Mouse (Mus musculus) frontal cortex, adult (tissue): ENCODE measurements around the gene Yipf1.
A peak's percentile ranks its signal among the peaks of the same experiment; 100 is the strongest.

ENCODE experiments used
- ATAC-seq: cut with Nextera tagmentation; 2 replicates; pipeline ENCODE4 v1.9.2; 2017; ENCODE audit warnings: mild to moderate bottlenecking, moderate library complexity, mixed read lengths; ENCODE audit not compliant: low TSS enrichment

Yipf1 gene

DNA sequence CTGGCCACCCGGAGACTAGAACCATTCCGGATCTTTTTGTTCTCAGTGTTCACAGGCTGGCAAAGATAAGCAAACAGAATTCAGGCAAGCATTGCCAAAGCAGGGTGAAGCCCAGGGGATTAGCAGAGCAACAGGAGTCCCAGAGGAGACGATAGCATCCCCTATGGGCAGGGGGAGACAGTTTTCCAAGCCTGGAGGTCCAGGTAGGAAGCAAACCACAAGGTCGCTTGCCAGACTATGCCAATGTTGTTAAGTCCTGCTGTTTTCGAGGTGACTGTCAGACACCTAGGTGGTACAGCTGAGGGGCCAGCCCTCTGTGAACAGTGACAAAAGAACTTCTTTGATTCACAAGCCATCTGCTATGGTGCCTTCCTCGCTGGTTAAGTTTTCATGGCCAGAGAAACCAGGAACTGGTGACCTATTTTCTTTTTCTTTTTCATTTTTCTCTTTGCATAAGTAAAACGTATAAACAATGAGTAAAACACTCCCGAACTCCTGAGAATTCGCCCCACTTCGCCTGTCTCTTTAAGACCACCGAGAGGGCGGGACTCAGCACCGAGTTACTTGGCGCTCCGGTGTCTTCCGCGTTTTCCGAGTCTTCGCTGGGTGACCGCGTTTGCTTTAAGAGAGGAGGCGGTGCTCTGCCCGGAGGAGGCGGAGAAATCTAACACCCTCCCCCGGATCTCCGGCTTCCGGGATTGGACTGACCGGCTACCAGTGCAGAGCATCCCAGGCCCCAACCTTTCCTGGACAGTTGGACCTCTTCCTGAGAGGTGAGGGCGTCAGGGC, at the start of gene Yipf1:
Gene Yipf1 (plus strand): TSS at position 674 of the 789 bp plus-strand sequence.
- peak; percentile 98 for ATAC-seq

DNA sequence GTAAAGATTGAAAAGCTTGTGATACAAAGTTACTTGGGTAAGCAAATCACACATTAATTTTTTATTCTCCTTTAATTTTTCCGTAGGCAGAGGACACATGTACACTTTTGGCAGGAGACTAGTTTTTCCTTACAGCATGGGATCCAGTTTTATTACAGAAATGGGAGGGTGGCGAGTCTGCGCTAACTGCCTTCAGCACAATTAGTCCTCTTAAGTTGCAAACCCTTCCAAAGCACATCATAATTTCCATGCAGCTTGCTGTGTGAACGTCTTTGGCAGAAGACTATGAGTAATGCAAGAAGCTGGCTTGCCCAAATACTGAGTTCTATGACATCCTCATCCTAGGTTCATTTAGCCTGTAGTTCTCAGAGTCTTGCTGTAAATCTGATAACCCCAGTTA, 40.5 kb upstream of the Yipf1 start:
- ATAC-seq: peak; percentile 59; the same call in 1 of the 2 replicates

DNA sequence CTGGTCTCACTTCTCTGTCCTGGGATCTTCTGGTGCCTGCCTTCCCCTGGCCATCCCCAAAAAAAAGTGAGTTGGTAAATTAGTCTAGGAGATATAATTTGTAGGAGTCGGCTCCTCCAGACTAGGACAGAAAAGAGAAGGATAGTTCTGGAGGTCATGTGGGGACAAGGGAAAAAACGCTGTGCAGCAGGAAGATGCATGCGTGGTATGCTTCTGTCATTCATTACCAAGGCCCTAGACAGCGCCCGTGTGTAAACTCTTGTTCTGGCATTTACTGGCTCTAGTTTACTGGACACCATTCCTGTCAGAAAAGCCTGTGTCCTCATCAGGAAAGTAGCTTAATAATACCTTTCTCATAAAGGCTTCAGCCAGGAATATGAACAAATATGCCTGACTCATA, 39.7 kb upstream of the Yipf1 start:
- no peak for ATAC-seq

DNA sequence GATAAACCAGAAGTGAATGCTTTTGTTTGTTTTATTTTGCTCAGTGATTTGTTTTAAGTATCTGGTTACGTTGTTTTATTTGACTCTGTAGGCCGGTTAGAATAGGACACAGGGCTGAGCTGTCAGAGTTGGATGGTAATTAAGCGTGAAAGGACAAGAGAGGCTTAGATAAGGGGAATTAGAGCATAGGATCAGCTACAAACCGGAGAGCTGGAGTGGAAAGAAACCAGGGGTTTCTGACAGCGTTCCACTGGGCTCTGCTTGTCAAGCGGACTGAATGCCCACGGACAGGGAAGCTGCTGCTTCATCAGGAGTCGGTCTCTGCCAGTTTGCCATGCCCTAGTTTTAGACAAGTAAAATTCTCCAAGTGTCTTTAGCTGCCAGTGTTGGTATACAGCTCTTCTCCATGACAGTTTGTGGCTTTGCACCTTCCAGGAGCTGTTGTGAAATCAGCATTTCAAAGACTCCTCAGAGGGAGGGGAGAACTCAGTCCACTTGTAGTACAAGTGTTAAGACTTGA, 35.9 kb upstream of the Yipf1 start:
- no peak for ATAC-seq

DNA sequence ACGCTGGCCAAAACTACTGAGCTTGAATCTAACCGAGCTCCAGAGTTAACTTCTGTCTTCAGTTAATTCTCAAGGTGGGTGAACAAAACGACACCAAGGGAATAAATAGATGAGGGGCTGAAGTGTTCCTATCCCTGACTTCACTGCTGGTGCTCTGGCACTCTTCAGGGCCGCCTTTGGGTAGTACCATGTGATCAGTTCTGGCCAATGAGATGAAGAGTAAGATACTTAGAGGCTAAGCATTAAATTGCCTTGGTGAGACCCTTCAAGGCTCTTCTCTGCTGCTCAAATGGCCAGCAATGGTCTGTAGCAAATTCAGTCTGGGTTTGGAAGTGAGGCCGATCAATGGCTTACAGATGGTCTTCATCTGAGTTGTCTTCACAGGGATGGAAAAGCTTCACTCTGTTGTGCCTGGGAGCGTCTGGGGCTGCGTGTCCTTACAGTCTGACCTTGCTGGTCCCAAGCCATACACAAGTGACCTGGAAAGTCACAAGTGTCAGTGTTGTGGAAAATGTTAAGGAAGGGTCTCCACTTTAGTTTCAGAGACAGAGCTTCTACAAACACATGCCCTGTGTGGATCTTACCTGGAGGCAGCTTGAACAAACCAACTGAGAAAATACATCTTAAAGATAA, 33.2 kb upstream of the Yipf1 start:
- ATAC-seq: no peak

DNA sequence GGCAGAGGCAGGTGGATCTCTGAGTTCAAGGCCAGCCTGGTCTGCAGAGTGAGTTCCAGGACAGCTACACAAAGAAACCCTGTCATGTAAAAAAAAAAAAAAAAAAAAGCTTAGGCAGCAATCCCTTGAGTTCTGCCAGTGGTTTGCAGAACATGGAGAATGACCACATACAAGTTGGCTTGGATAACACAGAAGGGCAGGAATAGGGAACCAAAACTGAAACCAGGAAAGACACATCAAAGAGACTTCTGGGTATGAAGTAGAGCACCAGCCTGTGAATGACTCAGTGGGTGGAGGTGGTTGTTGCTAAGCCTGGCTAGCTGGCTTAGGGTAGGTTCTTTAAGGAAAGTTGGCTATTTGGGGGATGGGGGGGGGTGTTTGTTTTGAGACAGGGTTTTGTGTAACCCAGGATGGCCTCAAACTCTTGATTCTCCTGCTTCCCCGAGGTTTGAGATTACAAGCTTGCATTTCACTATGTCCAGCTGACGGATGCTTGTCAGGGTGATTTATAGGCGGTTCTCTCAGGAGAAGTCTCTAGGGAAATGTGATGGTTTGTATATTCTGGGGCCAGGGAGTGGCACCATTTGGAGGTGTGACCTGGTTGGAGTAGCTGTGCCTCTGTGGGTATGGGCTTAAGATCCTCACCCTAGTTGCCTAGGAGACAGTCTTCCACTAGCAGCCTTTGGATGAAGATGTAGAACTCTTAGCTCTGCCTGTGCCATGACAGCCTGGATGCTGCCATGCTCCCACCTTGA, 28.5 kb upstream of the Yipf1 start:
- ATAC-seq: peak; percentile 62; the same call in 1 of the 2 replicates

DNA sequence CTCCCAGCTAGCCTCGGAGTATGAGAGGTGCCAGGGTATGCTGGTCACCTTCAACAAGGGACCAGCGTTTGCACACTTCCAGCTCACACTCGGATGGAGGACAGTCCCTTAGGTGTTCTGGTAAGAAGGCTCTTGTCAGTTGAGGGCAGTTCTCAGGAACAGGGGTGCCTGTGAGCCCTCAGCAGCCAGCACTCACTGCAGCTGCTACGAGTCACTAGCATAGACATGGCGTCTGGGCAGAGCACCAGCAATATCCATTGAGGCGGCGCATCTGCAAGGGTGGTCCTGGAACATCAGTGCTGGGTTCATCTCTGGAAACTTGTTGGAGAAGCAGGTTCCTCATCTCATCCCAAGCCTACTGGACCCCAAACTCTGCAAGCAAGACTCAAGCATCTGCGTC, 27.8 kb upstream of the Yipf1 start:
- no peak for ATAC-seq

DNA sequence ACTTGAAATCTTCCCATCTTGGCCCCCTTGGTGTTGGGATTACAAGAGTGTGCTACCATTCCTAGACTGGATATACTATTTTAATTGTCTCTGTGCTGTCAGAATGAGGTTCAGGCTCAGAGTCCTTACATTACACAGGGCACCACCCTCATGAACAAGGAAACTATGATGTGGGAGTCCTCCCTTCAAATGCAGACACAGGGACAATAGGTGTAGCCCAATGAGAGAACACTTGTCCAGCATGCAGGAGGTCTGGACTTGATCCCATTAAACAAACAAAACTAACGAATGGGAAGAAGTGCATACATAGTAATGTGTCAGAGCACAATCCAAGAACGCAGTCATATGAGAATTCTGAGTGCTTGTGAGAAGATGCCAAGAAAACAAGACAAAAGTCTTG, 26.6 kb upstream of the Yipf1 start:
- no peak for ATAC-seq

DNA sequence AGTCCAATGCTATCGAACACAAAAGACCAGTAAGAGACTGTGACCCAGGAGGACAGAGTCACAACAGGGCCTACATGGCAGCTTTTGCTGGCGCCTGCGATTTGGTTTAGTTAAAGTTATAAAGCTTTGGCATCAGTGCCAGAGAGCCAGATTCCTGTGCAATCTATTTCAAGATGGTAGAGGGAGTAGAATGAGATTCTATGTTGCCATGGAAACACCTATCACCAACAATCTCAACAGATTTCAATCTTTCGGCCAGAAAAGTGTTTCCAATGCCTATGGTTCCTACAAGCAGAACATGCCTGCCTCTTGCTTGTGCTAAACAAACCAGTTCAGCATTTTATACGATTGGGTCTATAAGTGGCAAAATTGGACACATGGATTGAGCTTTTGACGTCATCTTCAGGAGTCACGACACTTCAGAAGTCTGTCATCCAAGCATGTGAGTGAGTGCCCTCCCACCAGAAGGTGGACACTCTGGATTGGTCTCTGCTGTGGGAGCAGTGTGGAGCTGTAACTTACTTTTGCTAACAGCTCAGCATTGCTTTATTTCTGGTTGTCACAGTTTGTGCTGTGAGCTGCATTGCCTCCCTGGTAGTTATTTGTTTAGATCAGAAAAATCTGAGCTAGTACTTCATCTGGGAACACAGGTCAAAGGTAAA, 22.4 kb upstream of the Yipf1 start:
- peak; percentile 88 for ATAC-seq

DNA sequence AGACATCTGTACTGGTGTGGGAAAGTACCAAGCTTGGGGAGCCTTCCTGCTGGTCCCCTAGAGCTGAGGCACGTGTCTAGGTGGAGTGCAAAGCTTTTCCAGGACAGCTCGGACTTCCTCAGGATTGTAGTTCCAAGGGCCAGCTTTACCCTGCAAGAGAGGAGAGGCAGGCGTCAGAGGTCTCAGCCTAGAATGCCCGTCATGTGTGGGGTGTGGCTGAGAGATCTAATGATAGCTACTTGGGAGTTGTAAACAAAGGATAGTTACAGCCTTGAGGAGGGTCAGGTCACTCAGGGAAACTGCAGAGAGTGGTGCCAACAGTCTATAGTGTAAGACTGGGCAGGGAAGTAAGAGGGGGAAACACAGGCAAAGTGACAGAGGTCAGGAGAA, 21.9 kb upstream of the Yipf1 start:
- no peak for ATAC-seq

DNA sequence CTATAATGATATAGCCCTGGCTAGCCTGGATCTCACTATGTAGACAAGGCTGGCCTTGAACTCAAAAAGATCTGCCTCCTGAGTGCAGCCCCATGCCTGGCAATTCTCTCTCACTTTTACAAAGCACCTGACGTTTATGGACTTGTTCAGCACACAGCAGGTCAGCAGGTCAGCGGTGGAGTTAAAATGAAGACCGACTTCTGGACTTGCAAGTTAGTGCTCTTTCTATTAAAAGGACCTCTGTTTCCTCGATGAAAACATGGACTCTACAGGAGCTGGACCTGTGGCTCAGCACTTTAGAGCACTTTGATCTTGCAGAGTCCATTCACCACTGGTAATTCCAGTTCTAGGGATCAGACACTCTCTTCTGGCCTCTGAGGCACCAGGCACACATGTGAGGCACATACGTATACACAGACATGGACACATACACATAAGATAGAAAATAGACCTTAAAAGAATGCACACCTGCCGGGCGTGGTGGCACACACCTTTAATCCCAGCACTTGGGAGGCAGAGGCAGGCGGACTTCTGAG, 16.0 kb upstream of the Yipf1 start:
- ATAC-seq: no peak

DNA sequence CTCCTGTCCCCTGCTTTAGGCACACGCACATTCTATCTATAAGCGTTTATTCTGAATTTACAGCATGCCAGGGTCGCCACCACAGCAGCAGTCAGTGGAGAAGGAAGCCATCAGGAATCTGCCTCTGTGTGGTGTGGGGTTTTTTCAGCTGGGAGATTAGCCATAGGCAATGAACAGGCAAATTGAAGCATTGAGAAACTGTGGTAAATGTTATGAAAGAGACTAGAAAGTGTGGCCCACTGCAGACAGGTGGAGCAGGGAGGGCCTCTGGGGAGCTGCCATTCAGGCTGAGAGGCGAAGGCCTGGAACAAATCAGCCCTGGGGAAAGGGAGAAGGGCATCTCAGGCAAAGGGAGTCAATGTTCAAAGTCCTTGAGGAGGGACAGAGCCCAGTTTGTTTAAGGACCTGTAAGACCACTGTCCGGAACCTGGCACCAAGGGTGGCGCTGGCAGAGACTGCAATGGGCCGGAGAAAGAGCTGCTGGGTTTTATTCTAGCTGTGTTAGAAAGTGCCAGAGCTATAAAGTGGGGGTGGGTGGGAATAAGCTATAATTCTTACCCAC, 14.3 kb upstream of the Yipf1 start:
- no peak for ATAC-seq

DNA sequence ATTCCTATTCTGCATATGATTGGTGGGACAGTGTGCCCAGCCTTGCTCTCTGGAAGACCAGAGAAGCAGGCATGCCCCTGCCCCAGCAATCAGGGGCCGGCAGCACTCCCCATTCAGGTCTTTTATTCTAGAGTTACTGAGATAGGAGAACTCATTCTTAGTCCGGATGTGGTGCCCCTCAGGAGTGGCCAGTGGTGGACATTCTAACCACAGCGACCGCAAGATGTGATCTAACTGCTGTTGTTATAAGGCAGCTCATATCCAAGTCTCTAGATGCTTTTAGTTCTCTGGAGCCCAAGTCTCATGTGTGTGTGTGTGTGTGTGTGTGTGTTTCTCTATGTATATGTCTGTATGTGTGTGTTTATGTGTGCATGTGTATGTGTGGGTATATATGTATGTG, 13.8 kb upstream of the Yipf1 start:
- ATAC-seq: no peak

DNA sequence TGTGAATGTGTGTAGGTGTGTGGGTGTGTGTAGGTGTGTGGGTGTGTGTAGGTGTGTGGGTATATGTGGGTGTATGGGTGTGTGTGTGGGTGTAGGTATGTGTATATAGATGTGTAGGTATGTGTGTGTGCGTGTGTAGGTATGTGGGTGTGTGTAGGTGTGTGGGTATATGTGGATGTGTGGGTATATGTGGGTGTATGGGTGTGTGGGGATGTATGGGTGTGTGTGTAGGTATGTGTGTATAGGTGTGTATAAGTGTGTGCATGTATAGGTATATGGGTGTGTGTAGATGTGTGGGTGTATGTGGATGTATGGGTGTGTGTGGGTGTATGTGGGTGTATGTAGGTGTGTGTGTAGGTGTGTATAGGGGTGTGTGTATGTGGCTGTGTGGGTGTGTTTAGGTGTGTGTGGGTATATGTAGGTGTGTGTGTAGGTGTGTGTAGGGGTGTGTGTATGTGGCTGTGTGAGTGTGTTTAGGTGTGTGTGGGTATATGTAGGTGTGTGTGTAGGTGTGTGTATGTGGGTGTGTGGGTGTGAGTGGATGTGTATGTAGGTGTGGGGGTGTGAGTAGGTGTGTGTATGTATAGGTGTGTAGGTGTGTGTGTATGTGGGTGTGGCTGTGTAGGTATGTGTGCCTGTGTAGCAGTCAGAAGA, 13.1 kb upstream of the Yipf1 start:
- no peak for ATAC-seq

DNA sequence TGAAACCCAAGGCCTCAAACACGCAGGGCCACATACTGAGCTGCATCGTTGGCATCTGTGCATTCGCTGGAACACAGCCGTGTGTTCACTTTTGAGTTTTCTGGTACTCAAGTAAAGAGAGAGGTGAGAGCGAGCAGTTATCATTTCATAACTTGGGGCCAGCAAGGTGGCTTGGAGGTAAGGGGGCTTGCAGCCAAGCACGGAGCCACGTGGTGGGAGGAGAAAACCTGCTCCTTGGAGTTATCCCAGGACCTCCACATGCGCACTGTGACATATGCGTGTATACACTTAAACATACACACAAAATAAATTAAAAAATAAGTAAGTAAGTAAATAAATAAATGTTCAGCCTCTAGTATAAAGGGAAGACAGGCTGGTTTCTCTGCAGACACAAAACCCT, 11.9 kb upstream of the Yipf1 start:
- no peak for ATAC-seq

DNA sequence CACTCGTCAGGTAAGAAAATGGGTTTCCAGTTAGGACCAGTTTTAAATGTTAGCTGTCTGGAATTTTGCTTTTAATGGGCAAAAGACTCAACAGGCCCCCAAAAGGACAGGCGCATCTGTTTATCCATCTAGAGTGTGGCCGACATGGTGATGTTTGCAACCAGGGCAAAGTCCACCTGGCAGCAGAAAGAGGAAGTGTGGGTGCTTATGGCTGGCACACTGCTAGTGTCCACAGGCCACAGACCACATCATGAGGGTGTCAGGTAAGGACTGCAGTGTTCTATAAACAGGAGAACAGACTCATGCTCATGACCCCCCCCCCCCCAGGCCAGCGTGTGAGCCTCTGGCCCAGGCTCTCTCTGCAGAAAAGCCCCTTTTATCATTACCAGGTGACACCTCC, 11.3 kb upstream of the Yipf1 start:
- no peak for ATAC-seq

DNA sequence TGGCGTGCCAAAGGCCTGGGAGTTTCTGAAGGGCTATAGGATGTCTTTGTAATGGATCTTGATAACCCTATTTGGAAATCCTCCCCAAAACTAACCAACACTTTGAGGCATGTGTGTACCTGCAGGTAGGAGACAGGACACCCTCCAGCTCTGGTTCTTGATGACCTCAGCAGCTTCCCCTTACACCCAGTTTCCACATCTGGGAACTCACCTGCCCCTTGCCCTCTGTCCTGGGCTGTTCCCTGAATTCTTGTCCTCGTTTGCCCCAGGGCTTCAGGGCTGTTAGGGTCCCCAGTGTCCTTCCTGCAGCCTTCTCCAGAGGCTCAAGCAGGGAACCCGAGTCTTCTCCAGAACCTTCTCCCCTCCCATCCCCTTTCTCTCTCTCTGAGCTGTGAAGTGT, 10.6 kb upstream of the Yipf1 start:
- ATAC-seq: no peak

DNA sequence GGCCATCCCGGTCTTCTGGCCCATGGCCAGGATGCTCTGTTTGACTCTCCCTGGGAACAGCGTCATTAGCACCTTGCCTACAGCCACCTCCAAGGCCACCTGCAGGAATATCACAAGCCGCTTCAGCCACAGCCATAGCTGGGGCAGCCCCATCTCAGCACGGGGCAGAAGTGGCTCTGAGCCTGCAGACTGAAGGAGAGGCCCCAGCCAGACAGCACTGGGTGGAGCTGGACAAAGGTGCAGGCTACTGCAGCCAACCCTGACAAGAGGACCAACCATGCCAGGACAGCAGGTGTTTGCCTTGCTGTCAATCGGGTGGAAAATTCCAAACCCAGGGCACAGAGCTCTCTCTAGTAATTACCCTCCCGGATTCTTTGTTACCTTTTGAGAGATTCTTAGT, 7.2 kb upstream of the Yipf1 start, which contains the start of gene Dio1:
Gene Dio1 (minus strand): TSS at position 204 of the 400 bp plus-strand sequence.
- ATAC-seq: no peak

DNA sequence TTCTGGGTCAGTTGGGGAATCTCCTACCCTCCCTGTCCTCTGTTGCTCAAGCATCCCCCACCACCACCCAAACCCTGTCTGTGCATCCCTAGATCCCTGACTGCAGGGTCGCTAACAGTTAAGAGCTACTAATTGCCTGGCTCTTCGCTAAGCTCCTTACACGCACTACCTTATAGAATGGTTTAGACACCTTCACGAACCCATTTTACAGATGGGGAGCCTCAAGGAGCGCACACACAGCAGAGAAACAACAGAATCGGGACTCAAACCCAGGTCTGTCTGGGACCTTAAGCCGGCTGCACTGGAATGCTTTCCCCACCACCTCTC, 279 bp downstream of the Yipf1 start:
- peak; percentile 58 for ATAC-seq

DNA sequence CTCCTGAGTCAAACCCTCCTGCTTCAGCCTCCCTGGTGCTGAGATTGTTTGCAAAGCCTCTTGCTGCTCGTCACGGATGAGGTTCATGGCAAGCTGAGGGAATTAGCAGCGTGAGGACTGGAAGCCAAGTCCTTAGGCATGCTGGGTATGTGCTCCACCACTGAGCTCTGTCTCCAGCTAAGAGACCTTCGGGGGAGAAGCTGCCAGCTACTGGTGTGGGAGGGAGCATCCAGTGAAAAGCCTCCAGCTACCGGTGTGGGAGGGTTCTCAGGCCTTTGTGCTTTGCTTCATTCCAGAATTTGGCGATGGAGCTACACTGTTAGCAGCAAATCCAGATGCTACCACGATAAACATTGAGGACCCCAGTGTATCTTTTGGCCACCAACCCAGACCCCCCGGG, 4.5 kb downstream of the Yipf1 start:
- ATAC-seq: no peak

DNA sequence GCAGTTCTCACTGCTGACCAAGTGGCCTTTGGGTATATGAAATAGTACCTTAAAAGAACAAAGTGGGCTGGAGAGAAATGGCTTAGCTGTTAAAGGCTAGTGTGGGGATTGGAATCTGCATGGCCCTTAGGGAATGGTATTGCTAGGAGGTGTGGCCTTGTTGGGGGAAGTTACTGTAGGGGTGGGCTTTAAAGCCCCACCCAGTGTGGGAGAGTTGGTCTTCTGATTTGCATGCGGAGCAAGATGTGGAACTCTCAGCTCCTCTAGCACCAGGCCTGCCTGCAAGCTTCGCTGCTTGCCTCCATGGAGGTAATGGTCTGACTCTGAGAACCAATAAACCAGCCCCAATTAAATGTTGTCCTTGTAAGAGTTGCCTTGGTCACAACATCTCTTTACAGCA, 6.9 kb downstream of the Yipf1 start:
- no peak for ATAC-seq
